Mouse (Mus musculus): ENCODE measurements around the gene Fam129a.

- TF ChIP-seq POLR2A (IDR thresholded peaks at IDR 0.05; ENCODE audit: control insufficient read depth, extremely low read depth, insufficient read depth, low read length, poor library complexity): no peak
- TF ChIP-seq CTCF (IDR thresholded peaks at IDR 0.05; ENCODE audit: borderline replicate concordance, control insufficient read depth, extremely low read depth, insufficient read depth, low read length, poor library complexity): no peak
Measured at GRCm38 (mm10) chr1:151581454-151581853, 10.5 kb downstream of the Fam129a start.

All from thymus, adult 2 months (tissue).